Mouse (Mus musculus): ENCODE measurements at regions not wholly inside any gene's neighbourhood (a gene's known extent, or its start where the extent isn't known, plus 50 kb on each side); places are given as distances from the start of the nearest gene placed in this dataset.

DNA sequence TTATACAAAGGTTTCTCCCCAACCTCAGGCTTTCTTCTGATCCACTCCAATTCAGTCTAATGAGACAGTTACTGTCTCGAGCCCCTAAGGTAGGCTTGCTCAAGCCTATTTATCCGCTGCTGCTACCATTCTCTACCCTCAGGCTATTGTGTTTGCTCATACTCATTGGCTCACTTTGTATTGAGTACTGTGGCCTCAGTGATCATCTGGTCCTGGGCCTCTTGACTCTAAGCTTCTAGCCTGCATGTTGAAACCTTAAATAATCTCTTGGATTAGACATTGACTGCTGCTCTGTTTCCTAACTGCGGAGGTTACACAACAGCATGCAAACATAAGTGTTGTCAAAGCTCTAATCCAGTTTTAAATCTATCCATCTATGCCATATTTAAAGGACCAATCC is 99.4 kb upstream of the Pkn2 start:
- TF ChIP-seq CTCF (IDR thresholded peaks at IDR 0.05; ENCODE audit: borderline replicate concordance, insufficient read depth, low read length) (no peak), POLR2A (IDR thresholded peaks at IDR 0.05; ENCODE audit: low read depth, low read length) (no peak)
